Mouse (Mus musculus): ENCODE results near the gene Amtn. TPM values are rescaled to one million over a fixed set of nuclear protein-coding genes. Genes with fewer than 3 reads are reported as not detected.

Gene Amtn
- not detected for polyA plus RNA-seq (2017; shearing (Covaris generic))

GRCm38 (mm10) chr5:88375808-88376207 lies at the start of gene Amtn:
Gene Amtn (plus strand): TSS chr5:88376108.

Other genes with a start within 250 kb of the Amtn start
- not detected for gene Gm11115, start 222.0 kb upstream of the Amtn start, polyA plus RNA-seq (2017; shearing (Covaris generic))
- not detected for gene Gm7714, start 107.2 kb upstream of the Amtn start, polyA plus RNA-seq (2017; shearing (Covaris generic))
- not detected for gene Prol1, start 58.8 kb upstream of the Amtn start, polyA plus RNA-seq (2017; shearing (Covaris generic))
- gene Ambn, start 79.9 kb downstream of the Amtn start, polyA plus RNA-seq (2017; shearing (Covaris generic)) = not detected
- gene Enam, start 111.9 kb downstream of the Amtn start, polyA plus RNA-seq (2017; shearing (Covaris generic)) = not detected
- gene Jchain, start 151.8 kb downstream of the Amtn start, polyA plus RNA-seq (2017; shearing (Covaris generic)) = 1.2 TPM
- 96.1 TPM for gene Utp3, start 178.4 kb downstream of the Amtn start, polyA plus RNA-seq (2017; shearing (Covaris generic))
- gene Rufy3, start 188.9 kb downstream of the Amtn start, polyA plus RNA-seq (2017; shearing (Covaris generic)) = 10.1 TPM